Comparison of ENCODE assay signal across 8 mouse cellular contexts in the genomic region with DNA sequence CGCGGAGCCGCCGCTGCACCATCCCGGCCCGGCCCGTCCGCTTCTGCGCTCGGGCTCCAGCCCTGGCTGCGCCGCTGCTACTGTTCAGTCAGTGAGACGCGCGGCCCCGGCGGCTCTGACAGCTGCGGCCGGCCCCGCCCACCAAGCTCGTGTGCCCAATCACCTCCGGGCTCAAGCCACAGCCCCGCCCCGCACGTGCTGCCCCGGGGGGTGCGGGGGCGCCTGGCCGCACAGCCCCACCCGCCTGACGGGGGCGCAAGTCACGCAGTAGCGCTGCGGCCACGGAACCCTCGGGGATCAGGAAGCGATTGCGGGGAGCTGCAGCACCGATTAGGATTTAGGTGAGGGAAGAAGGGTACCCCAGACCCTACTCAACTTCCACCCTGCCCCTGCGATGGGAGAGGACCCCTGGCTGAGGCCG. TPM values are rescaled to one million over a fixed set of nuclear protein-coding genes. Genes with fewer than 3 reads are reported as not detected.
DNase-seq lines count a peak whose midpoint lies in the region; ATAC-seq and TF ChIP-seq lines count a peak whose summit lies in the region.

Spns2 (minus strand) TSS at position 24 of the 421 bp plus-strand sequence.

- POLR2A ChIA-PET in Patski (lab: Charles Lee): interaction anchor here (1.1 to 4.4 kb wide), 9 partner anchors 9 to 47 kb away, joined by 3 to 68 read pairs (median 5); no protein-coding TSS in a partner anchor

- H3K27ac ChIP-seq in gastrocnemius, adult 2 months: peak within 1 kb of the TSS; percentile 88
- H3K27ac ChIP-seq in hindbrain, embryonic 16.5 days (ENCODE audit: low read depth, low read length): peak within 1 kb of the TSS; percentile 88
- peak within 1 kb of the TSS; percentile 96 for H3K27ac ChIP-seq in left cerebral cortex, adult 2 months

- H3K27me3 ChIP-seq in Patski: no peaks in the 10 kb centered on the region
- H3K27me3 ChIP-seq in hindbrain, embryonic 16.5 days (replicated peaks; ENCODE audit: control insufficient read depth, insufficient read depth, low read length): no peaks in the 10 kb centered on the region

- no peak for TF ChIP-seq CTCF in Patski (IDR thresholded peaks at IDR 0.05)
- peak; percentile 80 for TF ChIP-seq CTCF in gastrocnemius, adult 2 months (IDR thresholded peaks at IDR 0.05)
- TF ChIP-seq CTCF in left cerebral cortex, adult 2 months (IDR thresholded peaks at IDR 0.05): peak; percentile 51

- in situ Hi-C loops in Patski (cut with MboI; ENCODE audit: low pct_unique_long_range_greater_than_20kb): loop anchor here (5.0 kb wide), 1 partner anchor 42 kb away; no protein-coding TSS in a partner anchor

- no peaks in the 10 kb centered on the region for H3K9me3 ChIP-seq in hindbrain, embryonic 16.5 days (ENCODE audit: control insufficient read depth, low read length)

- peak; percentile 72 for ATAC-seq in Patski
- peak; percentile 93 for ATAC-seq in hindbrain, embryonic 16.5 days
- ATAC-seq in megakaryocyte, adult 5-6 weeks (ENCODE audit: poor library complexity, severe bottlenecking): peak; percentile 83

- peak within 1 kb of the TSS; percentile 89 for H3K9ac ChIP-seq in hindbrain, embryonic 16.5 days (ENCODE audit: low read depth, low read length)

- DNase-seq in Patski (ENCODE audit: low read depth, low spot score): no peak
- DNase-seq in cerebellum, postnatal 14 days: peak; percentile 91
- peak; percentile 97 for DNase-seq in gastrocnemius, adult 2 months
- peak; percentile 94 for DNase-seq in left cerebral cortex, adult 2 months (ENCODE audit: extremely low spot score in 1 of 2, low spot score in 2 of 2)
- peak; percentile 96 for DNase-seq in right cerebral cortex, adult 18-20 months
- peak; percentile 73 for DNase-seq in urinary bladder, adult 2 months (ENCODE audit: low spot score)

- peak within 1 kb of the TSS; percentile 84 for H3K4me2 ChIP-seq in hindbrain, embryonic 16.5 days (ENCODE audit: low read length)

- peaks cover 34% of the 10 kb centered on the region for H3K4me1 ChIP-seq in hindbrain, embryonic 16.5 days (ENCODE audit: control insufficient read depth, insufficient read depth, low read depth, low read length)

- H3K36me3 ChIP-seq in hindbrain, embryonic 16.5 days (ENCODE audit: control insufficient read depth, insufficient read depth, low read length): no peaks in the 10 kb centered on the region

- intact Hi-C loops in gastrocnemius, adult 2 months (cut with DNase I): loop anchor here (2.0 to 5.0 kb wide), 3 partner anchors 42 to 73 kb away; partner anchors contain the start of gene Mybbp1a
- intact Hi-C loops in left cerebral cortex, adult 2 months (cut with DNase I): loop anchor here (2.0 to 5.0 kb wide), 3 partner anchors 33 to 532 kb away; partner anchors contain the start of gene Ube2g1

- WGBS in hindbrain, embryonic 16.5 days: 0% methylated on average over 30 of the region's 42 CpGs

- CTCF ChIA-PET in Patski (lab: Charles Lee): interaction anchor here (0.6 to 4.2 kb wide), 14 partner anchors 11 to 149 kb away, joined by 3 to 43 read pairs (median 4); partner anchors contain the start of gene Ggt6

- H3K4me3 ChIP-seq in gastrocnemius, adult 2 months: peak within 1 kb of the TSS; percentile 86
- H3K4me3 ChIP-seq in hindbrain, embryonic 16.5 days (ENCODE audit: low read length): peak within 1 kb of the TSS; percentile 79
- H3K4me3 ChIP-seq in left cerebral cortex, adult 2 months: peak within 1 kb of the TSS; percentile 94

RNA-seq across cellular contexts. Expression of gene Spns2, which starts in this region (rescaled TPM):
- 111 TPM for polyA plus RNA-seq in Patski (2021)
- 10 to 100 TPM; 15.7 to 65.1 TPM for total RNA-seq in gastrocnemius, adult 2 months (2021)
- polyA plus RNA-seq in hindbrain, embryonic 16.5 days (2015; fragmentation: Nextera tagmentation; extraction: Ambion mirVana): 6.0 and 8.2 TPM in 2 replicates
- total RNA-seq in left cerebral cortex, adult 2 months (2021): 10 to 100 TPM; 68.2 to 70.6 TPM
- 2.8 and 2.9 TPM in 2 replicates for total RNA-seq in megakaryocyte, adult 5-6 weeks (2015)
- 0.15 and 4.8 TPM in 2 replicates for total RNA-seq in megakaryocyte, adult 5-6 weeks (2017)
- 17.9 and 20.1 TPM in 2 replicates for polyA plus RNA-seq in urinary bladder, adult 2 months (2012; rRNA removed)
